Mouse (Mus musculus) gastrocnemius, adult 8-10 months (tissue): ENCODE data around the gene Ccdc78. TPM values are rescaled to one million over a fixed set of nuclear protein-coding genes. Genes with fewer than 3 reads are reported as not detected.
A peak's percentile ranks its signal among the peaks of the same experiment; 100 is the strongest.

ENCODE experiments used
- DNase-seq, 2 experiments: peaks; one replicate each; pipeline ENCODE4 v3.0.0; 2022; ENCODE audit warnings: low spot score in 2 of 2
- microRNA-seq: library from miRNA; unstranded; fragments of <30 nt; microRNA quantifications from one replicate; pipeline ENCODE4 v1.2.0, GENCODE M21; 2022
- total RNA-seq, 4 experiments: library from RNA; stranded (reverse); gene quantifications; 2 replicates each; pipeline ENCODE4 v1.2.4; 2022

The Ccdc78 gene
- total RNA-seq, 4 experiments from 2014 or later = not detected

- DNase-seq = peak; percentile 99 to 100
Measured at GRCm38 (mm10) chr17:25832436-25833290, 46.3 kb downstream of the Ccdc78 start.

DNA sequence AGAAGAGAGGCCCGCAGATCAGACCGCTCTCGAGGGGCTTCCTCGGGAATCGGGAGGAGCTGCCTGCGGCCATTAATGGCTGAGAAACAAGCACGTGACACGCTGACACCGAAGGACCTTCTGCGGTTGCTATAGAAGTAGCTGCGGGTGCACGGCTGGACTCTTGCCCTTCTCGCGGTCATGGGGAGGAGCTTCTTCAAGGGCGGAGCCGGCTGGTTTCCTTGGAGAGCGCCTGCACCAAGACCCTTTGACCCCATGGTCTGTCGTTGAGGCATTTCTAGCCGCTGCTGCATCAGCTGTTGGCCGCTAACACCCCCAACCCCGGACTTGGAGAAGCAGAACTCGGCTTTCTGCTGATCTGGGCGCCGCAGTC is 46.9 kb downstream of the Ccdc78 start, which contains the start of gene Stub1:
Gene Stub1 (minus strand): TSS at position 114 of the 373 bp plus-strand sequence.
- DNase-seq = peak; percentile 93

DNA sequence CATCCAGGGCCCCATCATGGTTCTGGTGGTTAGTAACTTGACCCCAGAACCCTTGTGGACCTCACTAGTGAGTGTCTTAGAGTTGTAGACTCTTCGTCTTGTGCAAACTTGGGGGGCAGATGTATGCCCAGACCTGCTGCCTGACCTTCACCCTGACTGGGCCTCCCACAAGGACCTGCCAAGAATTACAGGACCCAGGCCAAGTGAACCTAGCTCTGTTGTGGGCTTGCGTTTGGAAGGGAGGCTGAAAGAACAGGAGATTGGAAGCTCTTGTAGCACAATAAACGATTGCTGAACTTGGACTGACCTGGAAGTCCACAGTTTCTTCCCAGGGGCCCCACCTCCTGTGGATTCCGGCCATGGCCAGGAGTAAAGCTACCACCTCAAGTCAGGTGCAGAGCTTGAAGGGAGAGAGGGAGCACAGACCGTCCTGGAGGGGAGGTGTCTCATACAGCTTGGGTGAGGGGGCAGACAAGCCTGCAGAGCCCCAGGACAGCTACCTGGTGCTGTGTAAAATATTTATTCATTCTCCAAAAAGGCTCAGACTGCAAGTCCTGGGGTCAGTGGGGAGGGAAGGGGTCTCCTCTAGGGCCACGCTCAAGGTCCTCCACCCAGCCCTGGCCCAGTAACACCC is 47.7 kb downstream of the Ccdc78 start:
- DNase-seq = no peak

GRCm38 (mm10) chr17:25834595-25835222 is 48.3 kb downstream of the Ccdc78 start:
- no peak for DNase-seq

- no peak for DNase-seq
Measured at GRCm38 (mm10) chr17:25835301-25835700, 48.9 kb downstream of the Ccdc78 start.

DNA sequence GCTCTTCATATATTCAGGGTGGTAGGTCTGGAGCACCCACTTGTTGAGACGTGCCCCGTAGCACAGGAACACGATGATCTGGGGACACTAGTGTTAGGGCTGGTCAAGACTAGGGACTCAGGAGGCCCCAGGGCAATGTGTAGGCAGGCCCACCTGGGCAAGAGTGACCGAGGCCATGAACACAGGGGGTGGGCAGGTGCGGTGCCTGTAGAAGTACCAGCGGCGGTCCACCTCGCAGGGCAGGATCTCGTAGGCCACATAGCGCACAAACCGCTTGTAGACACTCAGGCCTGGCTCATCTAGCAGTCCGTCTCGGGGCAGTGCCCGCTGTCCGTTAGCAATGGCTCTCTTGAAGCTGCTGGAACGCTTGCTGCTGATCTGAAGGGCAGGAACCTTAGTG is 49.4 kb downstream of the Ccdc78 start:
- DNase-seq = no peak

GRCm38 (mm10) chr17:25836397-25837075 is 50.2 kb downstream of the Ccdc78 start:
- no peak for DNase-seq

- peak; percentile 77 to 89 for DNase-seq
Measured at GRCm38 (mm10) chr17:25837076-25837410, 50.7 kb downstream of the Ccdc78 start, which contains the start of gene Rhbdl1. TSS of gene Rhbdl1 (minus strand) at chr17:25837295.

DNA sequence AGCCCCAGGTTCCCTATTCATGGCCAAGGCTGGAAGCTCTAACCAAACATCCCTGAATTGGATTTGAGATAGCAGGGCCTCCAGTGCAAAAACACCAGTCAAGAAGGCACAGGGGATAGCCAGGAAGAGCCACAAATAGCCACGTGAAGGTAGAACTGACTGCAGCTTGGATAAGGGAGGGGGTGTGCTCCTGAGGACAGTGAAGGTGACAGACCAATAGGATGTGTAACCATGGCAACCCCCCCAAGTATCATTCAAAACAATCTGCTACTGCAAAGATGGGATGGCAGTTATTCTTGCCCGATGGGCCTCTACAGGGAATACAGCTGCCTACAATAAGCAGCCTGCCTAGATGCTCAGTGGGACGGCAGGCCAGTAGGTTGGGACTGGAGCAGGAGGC is 51.2 kb downstream of the Ccdc78 start:
- no peak for DNase-seq

GRCm38 (mm10) chr17:25838904-25839303 is 52.5 kb downstream of the Ccdc78 start:
- no peak for DNase-seq

DNA sequence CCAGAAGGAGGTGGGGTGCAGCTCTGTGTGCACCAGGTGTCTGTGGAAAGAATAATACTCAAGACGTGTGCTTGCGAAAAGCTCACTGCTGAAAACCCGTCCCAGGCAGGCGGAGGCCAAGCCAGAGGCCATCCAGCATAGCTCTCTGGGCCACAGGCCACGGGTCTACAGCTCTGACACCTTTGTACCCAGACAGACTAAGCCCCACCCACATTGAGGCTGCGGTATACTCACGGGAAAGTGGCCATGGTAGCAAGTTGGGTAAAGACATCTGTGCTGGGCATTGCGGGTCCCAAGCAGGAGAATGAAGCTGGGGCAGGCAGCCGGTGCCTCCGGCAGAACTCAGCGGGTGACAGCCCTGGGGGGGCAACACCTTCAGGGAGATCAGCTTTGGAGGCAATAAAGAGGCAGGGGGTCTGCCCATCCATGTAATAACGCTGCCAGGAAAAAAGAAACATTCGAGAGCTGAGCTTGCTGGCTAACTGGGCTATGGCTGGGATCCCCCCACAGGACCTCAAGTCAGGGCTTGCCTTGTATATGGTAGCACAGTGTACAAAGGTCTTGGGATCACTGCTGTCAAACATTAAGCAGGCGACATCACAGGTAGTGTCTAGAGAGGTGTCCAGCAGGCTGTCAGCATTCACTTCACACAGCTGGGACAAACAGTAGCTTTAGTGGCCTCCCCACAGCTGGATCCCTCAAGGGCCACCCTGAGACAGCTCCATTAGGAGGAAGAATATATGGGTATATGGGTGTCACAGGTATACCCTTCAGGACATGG is 53.3 kb downstream of the Ccdc78 start:
- DNase-seq = no peak

Small RNA genes within 50 kb of the gene (microRNA-seq; reads per million reads assigned to microRNA genes)
- gene Gm25083 = not detected
- gene Mir3082 = not detected
- not detected for gene Mir6966

Other genes with a start within 250 kb of the Ccdc78 start
- under 1 TPM; 0.19 to 0.76 (median 0.70) TPM for gene Sox8, start 215.9 kb upstream of the Ccdc78 start, total RNA-seq
- gene Lmf1, start 207.5 kb upstream of the Ccdc78 start, total RNA-seq = 10 to 100 TPM; 10.4 to 14.1 (median 10.8) TPM
- gene Gng13, start 69.4 kb upstream of the Ccdc78 start, total RNA-seq = not detected
- 1 to 10 TPM in 1 of 4 experiments, under 1 TPM in 3; 0.87 to 1.4 (median 0.94) TPM for gene Chtf18, start 59.2 kb upstream of the Ccdc78 start, total RNA-seq
- 1 to 10 TPM; 2.4 to 3.5 (median 3.1) TPM for gene Rpusd1, start 58.9 kb upstream of the Ccdc78 start, total RNA-seq
- not detected for gene Mslnl, start 50.5 kb upstream of the Ccdc78 start, total RNA-seq
- under 1 TPM in 2 of 4 experiments, not detected in 2; 0.13 TPM for gene Msln, start 32.2 kb upstream of the Ccdc78 start, total RNA-seq
- 10 to 100 TPM; 24.4 to 29.6 (median 26.5) TPM for gene Narfl, start 12.8 kb upstream of the Ccdc78 start, total RNA-seq
- 10 to 100 TPM in 3 of 4 experiments, 1 to 10 TPM in 1; 9.4 to 12.1 (median 10.1) TPM for gene Haghl, start 907 bp upstream of the Ccdc78 start, total RNA-seq
- 10 to 100 TPM; 46.3 to 53.3 (median 47.6) TPM for gene Fam173a, start 6.3 kb downstream of the Ccdc78 start, total RNA-seq
- gene AC134908.4, start 9.1 kb downstream of the Ccdc78 start, total RNA-seq = 1 to 10 TPM in 1 of 4 experiments, not detected in 3; 1.2 TPM
- gene Metrn, start 10.6 kb downstream of the Ccdc78 start, total RNA-seq = 10 to 100 TPM; 39.6 to 52.1 (median 46.8) TPM
- gene Fbxl16, start 22.5 kb downstream of the Ccdc78 start, total RNA-seq = 1 to 10 TPM in 1 of 4 experiments, under 1 TPM in 3; 0.27 to 1.0 (median 0.71) TPM
- gene Wdr24, start 37.0 kb downstream of the Ccdc78 start, total RNA-seq = 10 to 100 TPM in 3 of 4 experiments, 1 to 10 TPM in 1; 9.8 to 13.2 (median 11.7) TPM
- 10 to 100 TPM; 11.0 to 13.0 (median 11.4) TPM for gene Jmjd8, start 42.3 kb downstream of the Ccdc78 start, total RNA-seq
- 100 to 1,000 TPM in 1 of 4 experiments, 10 to 100 TPM in 3; 87.3 to 101 (median 91.1) TPM for gene Stub1, start 46.8 kb downstream of the Ccdc78 start, total RNA-seq
- 10 to 100 TPM in 3 of 4 experiments, 1 to 10 TPM in 1; 9.5 to 18.5 (median 16.7) TPM for gene Rhbdl1, start 50.7 kb downstream of the Ccdc78 start, total RNA-seq
- 10 to 100 TPM in 2 of 4 experiments, 1 to 10 TPM in 2; 9.1 to 15.3 (median 12.3) TPM for gene Gm20683, start 55.2 kb downstream of the Ccdc78 start, total RNA-seq
- gene Rhot2, start 58.3 kb downstream of the Ccdc78 start, total RNA-seq = 10 to 100 TPM; 63.3 to 72.7 (median 68.0) TPM
- 1 to 10 TPM in 1 of 4 experiments, under 1 TPM in 3; 0.36 to 1.6 (median 0.84) TPM for gene Wdr90, start 74.9 kb downstream of the Ccdc78 start, total RNA-seq
- gene Mcrip2, start 82.2 kb downstream of the Ccdc78 start, total RNA-seq = 100 to 1,000 TPM in 1 of 4 experiments, 10 to 100 TPM in 3; 87.4 to 108 (median 92.5) TPM
- gene Mettl26, start 88.5 kb downstream of the Ccdc78 start, total RNA-seq = 10 to 100 TPM; 27.4 to 42.1 (median 31.3) TPM
- under 1 TPM; 0.15 to 0.62 (median 0.38) TPM for gene Wfikkn1, start 94.3 kb downstream of the Ccdc78 start, total RNA-seq
- gene Rab40c, start 133.1 kb downstream of the Ccdc78 start, total RNA-seq = 10 to 100 TPM in 3 of 4 experiments, 1 to 10 TPM in 1; 7.9 to 13.3 (median 12.7) TPM
- 10 to 100 TPM; 18.1 to 21.0 (median 18.8) TPM for gene Pigq, start 158.4 kb downstream of the Ccdc78 start, total RNA-seq
- not detected for gene Nhlrc4, start 158.4 kb downstream of the Ccdc78 start, total RNA-seq
- gene A930017K11Rik, start 166.0 kb downstream of the Ccdc78 start, total RNA-seq = not detected
- 1 to 10 TPM; 2.9 to 5.0 (median 4.1) TPM for gene Capn15, start 199.2 kb downstream of the Ccdc78 start, total RNA-seq